Mouse (Mus musculus): ENCODE results near the gene Kcng3. TPM values are rescaled to one million over a fixed set of nuclear protein-coding genes. Genes with fewer than 3 reads are reported as not detected.

Kcng3 gene
- polyA plus RNA-seq, 1 experiment: 1.3 TPM

- Histone ChIP-seq H3K36me3 (ENCODE audit: control insufficient read depth, insufficient read depth, low read length, poor library complexity, severe bottlenecking) (no peaks in the 10 kb centered on the region), H3K4me1 (ENCODE audit: control insufficient read depth, insufficient read depth, low read length) (peaks cover 6% of the 10 kb centered on the region), H3K27ac (ENCODE audit: insufficient read depth, low read length) (no peak overlapping the region), H3K9ac (ENCODE audit: low read depth, poor library complexity, severe bottlenecking) (no peak overlapping the region), H3K27me3 (ENCODE audit: control insufficient read depth, insufficient read depth, low read length, poor library complexity, severe bottlenecking) (no peaks in the 10 kb centered on the region), H3K9me3 (replicated peaks; ENCODE audit: control insufficient read depth, insufficient read depth, low read length, poor library complexity, severe bottlenecking) (no peaks in the 10 kb centered on the region), H3K4me3 (ENCODE audit: low read depth, low read length) (no peak overlapping the region)
- TF ChIP-seq CTCF (IDR thresholded peaks at IDR 0.05; ENCODE audit: low read depth, low read length): no peak
Measured at GRCm38 (mm10) chr17:83609532-83609931, 22.2 kb downstream of the Kcng3 start.

GRCm38 (mm10) chr17:83600976-83601375, 30.7 kb downstream of the Kcng3 start:
- no peaks in the 10 kb centered on the region for H3K27me3 ChIP-seq (ENCODE audit: control insufficient read depth, insufficient read depth, low read length, poor library complexity, severe bottlenecking)
- no peaks in the 10 kb centered on the region for H3K36me3 ChIP-seq (ENCODE audit: control insufficient read depth, insufficient read depth, low read length, poor library complexity, severe bottlenecking)
- no peak overlapping the region for H3K9ac ChIP-seq (ENCODE audit: low read depth, poor library complexity, severe bottlenecking)
- H3K4me3 ChIP-seq (ENCODE audit: low read depth, low read length): no peak overlapping the region
- TF ChIP-seq EP300 (IDR thresholded peaks at IDR 0.05; ENCODE audit: insufficient read depth, low read depth, low read length) (no peak), CTCF (IDR thresholded peaks at IDR 0.05; ENCODE audit: low read depth, low read length) (no peak), POLR2A (IDR thresholded peaks at IDR 0.05; ENCODE audit: insufficient read depth, low read length) (no peak)
- no peaks in the 10 kb centered on the region for H3K9me3 ChIP-seq (replicated peaks; ENCODE audit: control insufficient read depth, insufficient read depth, low read length, poor library complexity, severe bottlenecking)
- no peaks in the 10 kb centered on the region for H3K4me1 ChIP-seq (ENCODE audit: control insufficient read depth, insufficient read depth, low read length)
- no peak overlapping the region for H3K27ac ChIP-seq (ENCODE audit: insufficient read depth, low read length)

- no peak overlapping the region for H3K4me3 ChIP-seq (ENCODE audit: low read depth, low read length)
- no peaks in the 10 kb centered on the region for H3K36me3 ChIP-seq (ENCODE audit: control insufficient read depth, insufficient read depth, low read length, poor library complexity, severe bottlenecking)
- no peak overlapping the region for H3K9ac ChIP-seq (ENCODE audit: low read depth, poor library complexity, severe bottlenecking)
- no peaks in the 10 kb centered on the region for H3K4me1 ChIP-seq (ENCODE audit: control insufficient read depth, insufficient read depth, low read length)
- H3K9me3 ChIP-seq (replicated peaks; ENCODE audit: control insufficient read depth, insufficient read depth, low read length, poor library complexity, severe bottlenecking): no peaks in the 10 kb centered on the region
- no peak for TF ChIP-seq POLR2A (IDR thresholded peaks at IDR 0.05; ENCODE audit: insufficient read depth, low read length)
- TF ChIP-seq EP300 (IDR thresholded peaks at IDR 0.05; ENCODE audit: insufficient read depth, low read depth, low read length): no peak
- TF ChIP-seq CTCF (IDR thresholded peaks at IDR 0.05; ENCODE audit: low read depth, low read length): no peak
- H3K27me3 ChIP-seq (ENCODE audit: control insufficient read depth, insufficient read depth, low read length, poor library complexity, severe bottlenecking): no peaks in the 10 kb centered on the region
- no peak overlapping the region for H3K27ac ChIP-seq (ENCODE audit: insufficient read depth, low read length)
Measured at GRCm38 (mm10) chr17:83595966-83596365, 35.7 kb downstream of the Kcng3 start.

- Histone ChIP-seq H3K4me1 (ENCODE audit: control insufficient read depth, insufficient read depth, low read length) (no peaks in the 10 kb centered on the region), H3K9ac (ENCODE audit: low read depth, poor library complexity, severe bottlenecking) (no peak overlapping the region), H3K27me3 (ENCODE audit: control insufficient read depth, insufficient read depth, low read length, poor library complexity, severe bottlenecking) (no peaks in the 10 kb centered on the region), H3K9me3 (replicated peaks; ENCODE audit: control insufficient read depth, insufficient read depth, low read length, poor library complexity, severe bottlenecking) (no peaks in the 10 kb centered on the region), H3K4me3 (ENCODE audit: low read depth, low read length) (no peak overlapping the region), H3K27ac (ENCODE audit: insufficient read depth, low read length) (no peak overlapping the region), H3K36me3 (ENCODE audit: control insufficient read depth, insufficient read depth, low read length, poor library complexity, severe bottlenecking) (no peaks in the 10 kb centered on the region)
- TF ChIP-seq POLR2A (IDR thresholded peaks at IDR 0.05; ENCODE audit: insufficient read depth, low read length): no peak
- TF ChIP-seq EP300 (IDR thresholded peaks at IDR 0.05; ENCODE audit: insufficient read depth, low read depth, low read length): no peak
- no peak for TF ChIP-seq CTCF (IDR thresholded peaks at IDR 0.05; ENCODE audit: low read depth, low read length)
Measured at GRCm38 (mm10) chr17:83594526-83594925, 37.2 kb downstream of the Kcng3 start.

- no peak overlapping the region for H3K4me3 ChIP-seq (ENCODE audit: low read depth, low read length)
- no peaks in the 10 kb centered on the region for H3K27me3 ChIP-seq (ENCODE audit: control insufficient read depth, insufficient read depth, low read length, poor library complexity, severe bottlenecking)
- TF ChIP-seq POLR2A (IDR thresholded peaks at IDR 0.05; ENCODE audit: insufficient read depth, low read length) (no peak), CTCF (IDR thresholded peaks at IDR 0.05; ENCODE audit: low read depth, low read length) (no peak), EP300 (IDR thresholded peaks at IDR 0.05; ENCODE audit: insufficient read depth, low read depth, low read length) (no peak)
- H3K27ac ChIP-seq (ENCODE audit: insufficient read depth, low read length): no peak overlapping the region
- 0 out of 2 replicates have a peak, but pooled peaks cover 2% of the 10 kb centered on the region for H3K9me3 ChIP-seq (replicated peaks; ENCODE audit: control insufficient read depth, insufficient read depth, low read length, poor library complexity, severe bottlenecking)
- H3K4me1 ChIP-seq (ENCODE audit: control insufficient read depth, insufficient read depth, low read length): no peaks in the 10 kb centered on the region
- no peak overlapping the region for H3K9ac ChIP-seq (ENCODE audit: low read depth, poor library complexity, severe bottlenecking)
- no peaks in the 10 kb centered on the region for H3K36me3 ChIP-seq (ENCODE audit: control insufficient read depth, insufficient read depth, low read length, poor library complexity, severe bottlenecking)
Measured at GRCm38 (mm10) chr17:83593396-83593795, 38.3 kb downstream of the Kcng3 start.

GRCm38 (mm10) chr17:83588663-83589341, 42.9 kb downstream of the Kcng3 start:
- H3K4me3 ChIP-seq (ENCODE audit: low read depth, low read length): no peak overlapping the region
- H3K9me3 ChIP-seq (replicated peaks; ENCODE audit: control insufficient read depth, insufficient read depth, low read length, poor library complexity, severe bottlenecking): peaks cover 2% of the 10 kb centered on the region; the same call in 1 of the 2 replicates
- no peak overlapping the region for H3K9ac ChIP-seq (ENCODE audit: low read depth, poor library complexity, severe bottlenecking)
- no peaks in the 10 kb centered on the region for H3K4me1 ChIP-seq (ENCODE audit: control insufficient read depth, insufficient read depth, low read length)
- TF ChIP-seq POLR2A (IDR thresholded peaks at IDR 0.05; ENCODE audit: insufficient read depth, low read length) (no peak), EP300 (IDR thresholded peaks at IDR 0.05; ENCODE audit: insufficient read depth, low read depth, low read length) (no peak), CTCF (IDR thresholded peaks at IDR 0.05; ENCODE audit: low read depth, low read length) (no peak)
- H3K36me3 ChIP-seq (ENCODE audit: control insufficient read depth, insufficient read depth, low read length, poor library complexity, severe bottlenecking): no peaks in the 10 kb centered on the region
- no peaks in the 10 kb centered on the region for H3K27me3 ChIP-seq (ENCODE audit: control insufficient read depth, insufficient read depth, low read length, poor library complexity, severe bottlenecking)
- H3K27ac ChIP-seq (ENCODE audit: insufficient read depth, low read length): no peak overlapping the region
